Mouse (Mus musculus): Measurements from ENCODE around the gene Ncoa1. TPM values are rescaled to one million over a fixed set of nuclear protein-coding genes. Genes with fewer than 3 reads are reported as not detected.

Gene Ncoa1
- polyA plus RNA-seq, 1 experiment from 2014 or later = 12.7 TPM

- Histone ChIP-seq H3K27ac (peak overlapping the region; percentile 40; the same call in 1 of the 2 replicates), H3K9me3 (replicated peaks) (no peaks in the 10 kb centered on the region), H3K36me3 (ENCODE audit: poor library complexity, severe bottlenecking) (no peaks in the 10 kb centered on the region), H3K4me1 (peaks cover 3% of the 10 kb centered on the region), H3K4me2 (no peak overlapping the region), H3K4me3 (no peak overlapping the region), H3K27me3 (no peaks in the 10 kb centered on the region), H3K9ac (no peak overlapping the region)
- 0 out of 2 replicates have a peak, but pooled peaks have one; percentile 43 for ATAC-seq
- 31% methylated on average over 3 of the region's 3 CpGs for WGBS
These were observed 24.9 kb upstream of the Ncoa1 start for GRCm38 (mm10) chr12:4501916-4502315.

GRCm38 (mm10) chr12:4500516-4500915 lies 23.5 kb upstream of the Ncoa1 start:
- H3K4me1 ChIP-seq = peaks cover 3% of the 10 kb centered on the region
- no peak for ATAC-seq
- no peaks in the 10 kb centered on the region for H3K27me3 ChIP-seq
- no peaks in the 10 kb centered on the region for H3K36me3 ChIP-seq (ENCODE audit: poor library complexity, severe bottlenecking)
- no peak overlapping the region for H3K27ac ChIP-seq
- H3K9me3 ChIP-seq (replicated peaks) = no peaks in the 10 kb centered on the region
- 93% methylated on average over 4 of the region's 4 CpGs for WGBS
- H3K4me3 ChIP-seq = no peak overlapping the region
- no peak overlapping the region for H3K9ac ChIP-seq
- H3K4me2 ChIP-seq = no peak overlapping the region

DNA sequence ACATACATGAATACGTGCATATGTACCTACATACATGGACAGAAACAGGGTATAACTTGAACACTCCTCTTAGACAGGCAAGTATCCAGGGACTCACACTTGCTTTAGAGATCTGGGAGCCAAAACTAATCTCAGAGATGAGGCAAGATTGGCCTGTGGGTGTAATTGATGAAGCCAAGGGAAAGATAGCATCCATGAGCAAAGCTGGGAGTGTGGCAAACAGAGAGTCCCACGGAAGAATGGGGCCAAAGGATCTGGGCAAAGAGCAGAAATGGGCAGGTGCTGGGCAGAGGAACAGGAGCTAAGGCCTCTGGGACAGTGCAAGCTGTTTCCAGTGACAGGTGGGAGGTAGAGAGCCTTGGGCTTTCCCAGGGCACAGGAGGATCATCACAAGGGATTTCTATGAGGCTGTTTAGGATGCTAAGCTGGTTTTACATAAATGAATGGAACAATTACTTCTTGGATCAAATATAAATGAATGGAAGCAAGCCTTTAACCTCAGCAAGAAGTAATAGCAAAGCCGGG lies 22.7 kb upstream of the Ncoa1 start:
- WGBS = 76% methylated on average over 3 of the region's 3 CpGs
- no peak overlapping the region for H3K4me3 ChIP-seq
- H3K27me3 ChIP-seq = no peaks in the 10 kb centered on the region
- H3K4me1 ChIP-seq = peaks cover 3% of the 10 kb centered on the region
- H3K9me3 ChIP-seq (replicated peaks) = no peaks in the 10 kb centered on the region
- no peak overlapping the region for H3K27ac ChIP-seq
- H3K9ac ChIP-seq = no peak overlapping the region
- ATAC-seq = no peak
- no peaks in the 10 kb centered on the region for H3K36me3 ChIP-seq (ENCODE audit: poor library complexity, severe bottlenecking)
- no peak overlapping the region for H3K4me2 ChIP-seq

- Histone ChIP-seq H3K27ac (no peak overlapping the region), H3K4me3 (no peak overlapping the region), H3K36me3 (ENCODE audit: poor library complexity, severe bottlenecking) (no peaks in the 10 kb centered on the region), H3K9me3 (replicated peaks) (no peaks in the 10 kb centered on the region), H3K4me2 (no peak overlapping the region), H3K27me3 (no peaks in the 10 kb centered on the region), H3K4me1 (peaks cover under 1% of the 10 kb centered on the region; the same call in 1 of the 2 replicates), H3K9ac (no peak overlapping the region)
- WGBS = 85% methylated on average over 6 of the region's 6 CpGs
- ATAC-seq = no peak
These were observed 11.4 kb upstream of the Ncoa1 start for GRCm38 (mm10) chr12:4488411-4488810.

- ATAC-seq = peak; percentile 41; the same call in 1 of the 2 replicates
- 78% methylated on average over 4 of the region's 4 CpGs for WGBS
- H3K9ac ChIP-seq = no peak overlapping the region
- peaks cover 11% of the 10 kb centered on the region for H3K4me1 ChIP-seq
- H3K36me3 ChIP-seq (ENCODE audit: poor library complexity, severe bottlenecking) = no peaks in the 10 kb centered on the region
- no peak overlapping the region for H3K27ac ChIP-seq
- H3K27me3 ChIP-seq = no peaks in the 10 kb centered on the region
- no peak overlapping the region for H3K4me2 ChIP-seq
- no peak overlapping the region for H3K4me3 ChIP-seq
- H3K9me3 ChIP-seq (replicated peaks) = no peaks in the 10 kb centered on the region
These were observed 6.4 kb upstream of the Ncoa1 start for GRCm38 (mm10) chr12:4483386-4483785.

DNA sequence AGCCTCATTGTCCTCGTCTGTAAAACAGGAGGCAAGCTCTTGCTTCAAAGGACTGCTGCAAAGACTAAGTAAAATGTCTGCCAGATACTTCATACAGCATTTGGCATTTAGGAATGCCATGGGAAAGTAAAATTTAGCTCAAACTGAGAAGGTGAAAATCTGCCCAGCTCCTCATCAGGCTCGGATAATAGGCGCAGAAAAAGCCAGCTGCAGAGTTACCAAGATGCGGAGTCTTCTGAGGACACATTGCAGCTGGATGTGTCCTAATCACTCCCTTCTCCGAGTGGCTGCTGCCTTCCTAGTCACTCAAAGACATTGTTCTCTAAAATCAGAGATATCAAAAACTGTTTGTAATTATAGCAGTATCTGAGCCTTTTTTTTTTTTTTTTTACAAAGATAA lies 4.7 kb upstream of the Ncoa1 start:
- Histone ChIP-seq H3K9ac (no peak overlapping the region), H3K4me3 (no peak overlapping the region), H3K4me1 (peaks cover 15% of the 10 kb centered on the region), H3K27ac (no peak overlapping the region), H3K36me3 (ENCODE audit: poor library complexity, severe bottlenecking) (no peaks in the 10 kb centered on the region), H3K9me3 (replicated peaks) (no peaks in the 10 kb centered on the region), H3K27me3 (0 out of 2 replicates have a peak, but pooled peaks cover 2% of the 10 kb centered on the region), H3K4me2 (no peak overlapping the region)
- 51% methylated on average over 5 of the region's 5 CpGs for WGBS
- ATAC-seq = no peak

- Histone ChIP-seq H3K27me3 (0 out of 2 replicates have a peak, but pooled peaks cover 2% of the 10 kb centered on the region), H3K36me3 (ENCODE audit: poor library complexity, severe bottlenecking) (no peaks in the 10 kb centered on the region), H3K27ac (no peak overlapping the region), H3K4me1 (peaks cover 23% of the 10 kb centered on the region), H3K4me2 (no peak overlapping the region), H3K9me3 (replicated peaks) (no peaks in the 10 kb centered on the region), H3K9ac (no peak overlapping the region), H3K4me3 (no peak overlapping the region)
- no peak for ATAC-seq
- 86% methylated on average over 4 of the region's 4 CpGs for WGBS
These were observed 3.3 kb upstream of the Ncoa1 start for GRCm38 (mm10) chr12:4480250-4480649.

DNA sequence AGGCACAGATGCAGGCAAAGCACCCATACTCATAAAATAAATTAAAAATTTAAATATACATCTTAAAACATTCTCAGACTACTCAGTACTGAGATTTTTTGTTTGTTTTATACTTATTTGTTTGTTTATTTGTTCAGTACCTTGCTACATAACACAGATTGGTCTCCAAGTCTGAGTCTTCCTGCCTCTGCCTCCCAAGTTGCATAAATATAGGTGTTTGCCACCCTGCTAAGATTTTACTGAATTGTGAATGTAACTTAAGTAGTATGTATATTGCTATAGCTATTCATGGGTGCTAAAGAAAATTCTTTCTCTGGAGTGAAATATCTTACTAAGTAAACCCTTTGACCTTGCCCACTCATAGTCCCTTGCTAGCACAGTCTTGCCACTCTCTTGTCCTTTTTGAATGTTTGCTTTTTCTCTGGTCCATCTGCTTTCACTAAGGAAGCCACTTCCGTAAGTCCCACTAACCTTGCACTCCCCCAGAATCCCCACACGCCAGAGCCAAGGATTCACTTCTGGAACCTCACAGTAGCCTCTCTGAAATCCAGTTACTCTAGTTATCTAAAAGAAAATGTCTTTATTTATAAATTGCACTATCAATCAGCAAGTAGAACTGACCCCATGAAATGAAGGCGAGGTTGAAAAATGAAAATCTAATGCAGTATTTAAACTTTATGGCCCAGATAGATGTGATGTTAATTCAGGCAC lies 2.3 kb upstream of the Ncoa1 start:
- H3K4me3 ChIP-seq = no peak overlapping the region
- 84% methylated on average over 3 of the region's 3 CpGs for WGBS
- no peak overlapping the region for H3K4me2 ChIP-seq
- H3K4me1 ChIP-seq = peaks cover 32% of the 10 kb centered on the region
- ATAC-seq = no peak
- no peaks in the 10 kb centered on the region for H3K36me3 ChIP-seq (ENCODE audit: poor library complexity, severe bottlenecking)
- no peak overlapping the region for H3K9ac ChIP-seq
- H3K27ac ChIP-seq = no peak overlapping the region
- 0 out of 2 replicates have a peak, but pooled peaks cover 2% of the 10 kb centered on the region for H3K27me3 ChIP-seq
- no peaks in the 10 kb centered on the region for H3K9me3 ChIP-seq (replicated peaks)

DNA sequence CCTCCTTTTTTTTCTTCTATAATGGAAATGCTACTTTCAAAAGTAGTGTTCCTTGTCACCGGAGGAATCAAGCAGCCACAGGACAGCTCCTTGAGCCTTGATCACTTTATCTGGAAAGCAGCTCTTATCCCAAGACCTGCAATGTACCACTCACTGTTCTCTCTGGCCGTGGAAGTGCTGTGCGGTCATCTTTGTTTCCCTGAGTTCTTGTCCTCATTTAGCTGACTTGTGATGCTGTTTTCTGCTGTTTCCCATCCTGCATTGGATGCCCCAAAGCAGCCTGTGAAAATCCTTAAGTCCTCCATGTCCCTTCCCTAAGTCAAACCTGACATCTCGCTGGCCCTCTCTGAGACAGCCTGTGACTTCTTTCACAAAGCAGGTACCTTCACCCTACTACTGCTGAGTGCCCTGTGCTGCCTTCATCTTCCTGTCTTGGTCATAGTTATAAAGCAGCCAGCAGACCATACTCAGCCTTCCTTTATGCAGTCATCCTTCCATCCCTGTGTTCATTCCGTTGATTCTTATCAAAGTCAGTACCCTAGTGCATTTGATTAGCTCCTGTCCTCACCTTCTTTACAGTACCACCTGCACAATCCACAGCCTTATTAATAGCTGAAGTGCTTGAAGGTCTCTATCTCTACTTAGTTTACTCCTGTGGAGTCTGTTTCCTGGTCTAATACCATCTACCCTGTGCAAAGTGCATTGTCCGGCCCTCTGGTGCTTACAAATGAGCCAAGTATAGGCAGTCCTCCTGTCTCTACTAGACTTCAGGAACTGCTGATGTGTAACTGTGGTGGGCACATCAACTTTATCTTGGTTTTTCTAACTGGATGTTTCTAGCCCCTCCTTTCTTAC lies 1.2 kb upstream of the Ncoa1 start:
- no peak for ATAC-seq
- 0 out of 2 replicates have a peak, but pooled peaks cover 2% of the 10 kb centered on the region for H3K27me3 ChIP-seq
- no peaks in the 10 kb centered on the region for H3K9me3 ChIP-seq (replicated peaks)
- H3K4me3 ChIP-seq = no peak overlapping the region
- no peak overlapping the region for H3K27ac ChIP-seq
- no peak overlapping the region for H3K9ac ChIP-seq
- peaks cover 41% of the 10 kb centered on the region for H3K4me1 ChIP-seq
- H3K4me2 ChIP-seq = no peak overlapping the region
- no peaks in the 10 kb centered on the region for H3K36me3 ChIP-seq (ENCODE audit: poor library complexity, severe bottlenecking)
- 71% methylated on average over 6 of the region's 6 CpGs for WGBS

DNA sequence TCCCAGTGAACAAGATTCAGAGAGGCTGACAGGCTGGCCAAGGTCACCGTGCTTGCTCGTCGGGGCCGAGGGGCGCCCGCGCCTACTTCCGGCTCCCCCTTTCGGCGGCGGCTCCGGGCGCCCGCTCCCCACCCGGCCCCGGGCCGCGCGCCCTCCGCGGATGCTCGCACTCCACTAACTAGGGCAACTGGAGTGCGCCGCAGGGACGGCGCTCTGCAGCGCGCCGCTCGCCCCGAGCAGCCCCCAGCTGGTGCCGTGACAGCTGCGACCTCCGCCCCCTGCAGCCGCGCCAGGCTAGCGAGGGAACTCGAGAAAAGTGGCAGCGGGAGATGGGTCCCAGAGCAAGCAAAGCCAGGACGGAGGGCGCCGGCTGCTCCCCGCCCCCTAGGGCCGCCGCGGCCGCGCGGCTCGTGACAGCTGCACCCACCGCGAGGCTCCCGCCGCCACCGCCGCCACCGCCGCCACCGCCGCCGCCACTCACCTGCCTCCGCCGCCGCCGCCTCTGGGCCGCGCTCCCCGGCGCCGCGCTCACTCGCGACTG lies 621 bp downstream of the Ncoa1 start:
- peak overlapping the region; percentile 95 for H3K9ac ChIP-seq
- 0% methylated on average over 28 of the region's 73 CpGs for WGBS
- ATAC-seq = peak; percentile 91
- 0 out of 2 replicates have a peak, but pooled peaks cover 2% of the 10 kb centered on the region for H3K27me3 ChIP-seq
- peak overlapping the region; percentile 97 for H3K27ac ChIP-seq
- H3K4me1 ChIP-seq = peaks cover 40% of the 10 kb centered on the region
- H3K36me3 ChIP-seq (ENCODE audit: poor library complexity, severe bottlenecking) = no peaks in the 10 kb centered on the region
- H3K4me2 ChIP-seq = peak overlapping the region; percentile 91
- no peaks in the 10 kb centered on the region for H3K9me3 ChIP-seq (replicated peaks)
- peak overlapping the region; percentile 76 for H3K4me3 ChIP-seq

- Histone ChIP-seq H3K4me3 (peak overlapping the region; percentile 76), H3K27ac (peak overlapping the region; percentile 97; the same call in 1 of the 2 replicates), H3K36me3 (ENCODE audit: poor library complexity, severe bottlenecking) (no peaks in the 10 kb centered on the region), H3K27me3 (0 out of 2 replicates have a peak, but pooled peaks cover 2% of the 10 kb centered on the region), H3K9me3 (replicated peaks) (no peaks in the 10 kb centered on the region), H3K4me1 (peaks cover 40% of the 10 kb centered on the region), H3K4me2 (peak overlapping the region; percentile 91), H3K9ac (peak overlapping the region; percentile 95)
- ATAC-seq = no peak
- 8% methylated on average over 18 of the region's 18 CpGs for WGBS
These were observed 1.6 kb downstream of the Ncoa1 start for GRCm38 (mm10) chr12:4475251-4475993.
